Mouse (Mus musculus) ES-Bruce4 (cell line): Measurements from ENCODE around the gene Plcl1. TPM values are rescaled to one million over a fixed set of nuclear protein-coding genes. Genes with fewer than 3 reads are reported as not detected.
A peak's percentile ranks its signal among the peaks of the same experiment; 100 is the strongest.

Experiments used
- H3K27ac ChIP-seq: 2 replicates; pipeline ENCODE4 v1.5.1; 2012; ENCODE audit warnings: low read length, inconsistent platforms; ENCODE audit not compliant: insufficient read depth
- H3K27me3 ChIP-seq: 2 replicates; pipeline ENCODE4 v1.6.1; 2012; ENCODE audit warnings: mild to moderate bottlenecking, low read length, inconsistent platforms; ENCODE audit not compliant: control insufficient read depth, poor library complexity, insufficient read depth, severe bottlenecking
- H3K36me3 ChIP-seq: 2 replicates; pipeline ENCODE4 v1.6.1; 2012; ENCODE audit warnings: inconsistent platforms, mild to moderate bottlenecking, low read length, moderate library complexity; ENCODE audit not compliant: control insufficient read depth, poor library complexity, insufficient read depth, severe bottlenecking
- H3K4me1 ChIP-seq: one replicate; pipeline ENCODE4 v1.8.1; 2011; ENCODE audit warnings: low read length; ENCODE audit not compliant: control insufficient read depth, insufficient read depth
- H3K4me3 ChIP-seq: 2 replicates; pipeline ENCODE4 v1.5.1; 2011; ENCODE audit warnings: low read depth, mild to moderate bottlenecking, low read length
- H3K9ac ChIP-seq: 2 replicates; pipeline ENCODE4 v1.6.1; 2012; ENCODE audit warnings: low read depth, mild to moderate bottlenecking, inconsistent platforms; ENCODE audit not compliant: poor library complexity, severe bottlenecking
- H3K9me3 ChIP-seq: replicated peaks from 2 replicates; pipeline ENCODE4 v1.6.1; 2012; ENCODE audit warnings: mild to moderate bottlenecking, low read length, inconsistent platforms; ENCODE audit not compliant: control insufficient read depth, poor library complexity, insufficient read depth, severe bottlenecking
- CTCF ChIP-seq: IDR thresholded peaks from one replicate; pipeline ENCODE4 v1.8.1; 2011; ENCODE audit warnings: low read depth, low read length
- EP300 ChIP-seq: IDR thresholded peaks from 2 replicates; pipeline ENCODE4 v1.6.1; 2011; ENCODE audit warnings: low read depth, low read length; ENCODE audit not compliant: insufficient read depth
- POLR2A ChIP-seq: IDR thresholded peaks from one replicate; pipeline ENCODE4 v1.8.1; 2011; ENCODE audit warnings: low read length; ENCODE audit not compliant: insufficient read depth
- polyA plus RNA-seq: library from polyadenylated mRNA; stranded (reverse); fragments of >200 nt; gene quantifications from 2 replicates; pipeline ENCODE4 v1.2.4, GENCODE M21; 2011; ENCODE audit warnings: low read depth; ENCODE audit not compliant: missing spikeins, insufficient read depth, insufficient read length

Plcl1 gene
- polyA plus RNA-seq, 1 experiment = 0.52 TPM

DNA sequence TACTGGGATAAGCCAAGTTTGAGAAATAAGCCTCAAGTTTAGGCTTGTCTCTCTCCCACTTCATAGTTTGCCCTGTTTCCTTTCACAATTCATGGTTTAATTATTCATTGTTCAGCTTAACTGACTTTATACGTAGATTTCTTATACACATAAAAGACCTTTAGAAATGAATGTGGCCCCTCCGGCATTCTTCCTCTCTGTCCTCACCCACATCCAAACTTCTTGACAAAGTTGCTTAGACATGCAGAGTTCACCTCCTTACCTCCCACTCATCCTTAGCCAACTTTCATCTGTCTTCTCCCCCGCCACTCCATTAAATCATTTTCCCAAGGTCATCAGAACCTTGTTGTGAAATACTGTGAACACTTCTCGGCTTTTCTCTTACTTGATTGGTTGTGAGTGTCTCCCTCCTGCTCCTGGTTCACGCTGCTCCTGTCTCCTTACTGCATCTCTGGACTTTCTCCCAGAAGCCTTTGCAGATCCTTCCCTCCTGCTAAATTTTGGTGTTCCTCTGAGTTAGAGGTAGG, 331.1 kb downstream of the Plcl1 start:
- H3K9ac ChIP-seq = no peak overlapping the region
- no peak overlapping the region for H3K27ac ChIP-seq
- H3K4me1 ChIP-seq = no peaks in the 10 kb centered on the region
- no peaks in the 10 kb centered on the region for H3K36me3 ChIP-seq
- no peak for TF ChIP-seq CTCF
- TF ChIP-seq EP300 = no peak
- TF ChIP-seq POLR2A = no peak
- no peaks in the 10 kb centered on the region; the same call in 1 of the 2 replicates for H3K27me3 ChIP-seq
- no peaks in the 10 kb centered on the region for H3K9me3 ChIP-seq
- H3K4me3 ChIP-seq = no peak overlapping the region

DNA sequence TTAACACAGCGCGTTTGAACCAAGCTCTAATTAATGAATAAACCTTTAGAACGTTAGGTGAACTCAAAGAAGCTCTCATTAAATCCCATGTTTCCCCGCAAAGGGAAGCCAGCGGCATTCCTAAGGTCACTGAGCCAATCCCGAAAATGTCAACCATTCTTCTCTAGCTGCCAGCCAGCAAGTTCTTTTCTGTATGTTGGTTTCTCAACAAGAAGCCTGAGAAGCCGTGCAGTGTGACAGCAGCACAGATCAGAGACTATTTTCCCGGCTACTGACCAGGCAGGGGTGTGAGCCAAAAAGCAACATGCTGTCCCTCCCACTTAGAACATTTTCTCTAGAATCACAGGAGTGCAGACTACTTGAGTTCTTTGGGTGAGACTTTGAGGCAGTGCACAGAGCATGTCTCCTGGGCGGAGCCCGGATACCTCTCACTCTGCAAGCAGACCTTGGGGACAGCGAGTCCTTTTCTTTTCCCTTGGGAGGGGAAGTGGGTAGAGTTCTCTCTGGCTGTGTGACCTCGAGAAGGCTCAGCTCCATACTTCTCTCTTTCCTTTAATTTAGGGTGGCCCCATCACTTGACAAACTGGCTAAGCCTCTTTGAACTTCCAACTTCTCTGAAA, 333.1 kb downstream of the Plcl1 start:
- Histone ChIP-seq H3K9me3 (no peaks in the 10 kb centered on the region; the same call in 1 of the 2 replicates), H3K27me3 (no peaks in the 10 kb centered on the region; the same call in 1 of the 2 replicates), H3K4me3 (no peak overlapping the region), H3K27ac (no peak overlapping the region), H3K36me3 (no peaks in the 10 kb centered on the region), H3K4me1 (no peaks in the 10 kb centered on the region), H3K9ac (no peak overlapping the region)
- TF ChIP-seq EP300 (no peak), POLR2A (no peak), CTCF (no peak)

DNA sequence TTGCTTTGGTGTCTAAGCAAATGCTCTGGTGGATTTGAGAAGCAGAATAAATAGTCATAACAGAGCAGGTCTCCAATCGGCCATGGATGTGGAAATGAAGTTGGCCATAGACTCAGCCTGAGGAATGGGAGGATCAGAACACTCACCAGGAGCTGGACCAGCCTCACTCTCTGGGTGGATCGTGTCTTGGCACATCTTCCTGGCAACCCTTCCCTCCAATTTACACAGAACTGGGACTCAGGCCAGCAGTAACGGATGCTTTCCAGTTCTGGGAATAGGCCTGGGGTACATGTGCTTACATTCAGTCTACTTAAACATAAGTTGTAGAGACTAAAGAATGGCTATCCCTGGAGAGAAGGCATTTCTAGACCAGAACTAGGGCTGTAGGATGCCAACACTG, 336.2 kb downstream of the Plcl1 start:
- Histone ChIP-seq H3K27me3 (no peaks in the 10 kb centered on the region; the same call in 1 of the 2 replicates), H3K9me3 (no peaks in the 10 kb centered on the region; the same call in 1 of the 2 replicates), H3K4me3 (no peak overlapping the region), H3K27ac (no peak overlapping the region), H3K36me3 (no peaks in the 10 kb centered on the region), H3K4me1 (no peaks in the 10 kb centered on the region), H3K9ac (no peak overlapping the region)
- TF ChIP-seq EP300 = no peak
- TF ChIP-seq POLR2A = no peak
- no peak for TF ChIP-seq CTCF

DNA sequence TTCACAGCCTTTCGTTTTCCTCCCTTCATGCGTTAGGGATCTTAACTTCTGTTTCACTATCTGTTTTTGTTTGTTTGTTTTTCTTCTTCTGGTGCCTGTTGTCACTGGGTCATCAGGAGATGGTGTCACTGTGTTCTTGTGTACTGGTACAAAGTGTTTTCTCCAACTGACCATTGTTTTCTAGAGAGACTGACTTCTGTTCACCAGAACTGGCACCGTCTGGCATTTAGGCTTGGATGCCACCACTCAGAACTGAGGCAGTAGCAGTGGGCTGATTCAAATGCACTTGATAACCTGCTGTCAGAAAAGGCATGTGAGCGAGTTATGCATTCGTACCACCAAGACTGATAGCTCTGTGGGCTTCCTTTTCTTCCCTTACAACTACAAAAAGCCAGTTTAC, 342.8 kb downstream of the Plcl1 start:
- Histone ChIP-seq H3K36me3 (no peaks in the 10 kb centered on the region), H3K27me3 (no peaks in the 10 kb centered on the region), H3K4me3 (no peak overlapping the region), H3K9ac (no peak overlapping the region), H3K4me1 (no peaks in the 10 kb centered on the region), H3K9me3 (no peaks in the 10 kb centered on the region), H3K27ac (no peak overlapping the region)
- TF ChIP-seq CTCF (no peak), EP300 (no peak), POLR2A (no peak)

DNA sequence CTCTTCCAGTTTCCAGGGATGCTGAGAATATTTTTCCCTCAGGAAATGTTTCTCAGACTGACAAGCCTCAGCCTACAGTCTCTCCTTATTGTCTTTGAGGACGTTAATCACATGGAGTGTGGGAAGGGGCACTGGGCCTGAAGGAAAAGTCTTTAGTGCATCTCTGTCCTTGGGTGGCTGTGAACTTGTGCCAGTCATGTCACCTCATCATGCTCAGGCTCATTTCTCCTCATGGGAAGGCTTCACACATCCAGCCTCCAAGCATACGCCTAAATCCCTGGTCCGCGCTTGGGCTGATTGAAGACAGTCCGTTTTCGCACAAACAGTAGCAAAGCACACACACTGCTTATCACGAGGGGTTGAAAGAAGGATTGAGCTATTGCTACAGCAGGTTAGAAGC, 344.0 kb downstream of the Plcl1 start:
- Histone ChIP-seq H3K27ac (no peak overlapping the region), H3K4me1 (no peaks in the 10 kb centered on the region), H3K9me3 (no peaks in the 10 kb centered on the region), H3K36me3 (no peaks in the 10 kb centered on the region), H3K27me3 (no peaks in the 10 kb centered on the region), H3K9ac (no peak overlapping the region), H3K4me3 (no peak overlapping the region)
- TF ChIP-seq CTCF = no peak
- no peak for TF ChIP-seq POLR2A
- no peak for TF ChIP-seq EP300

DNA sequence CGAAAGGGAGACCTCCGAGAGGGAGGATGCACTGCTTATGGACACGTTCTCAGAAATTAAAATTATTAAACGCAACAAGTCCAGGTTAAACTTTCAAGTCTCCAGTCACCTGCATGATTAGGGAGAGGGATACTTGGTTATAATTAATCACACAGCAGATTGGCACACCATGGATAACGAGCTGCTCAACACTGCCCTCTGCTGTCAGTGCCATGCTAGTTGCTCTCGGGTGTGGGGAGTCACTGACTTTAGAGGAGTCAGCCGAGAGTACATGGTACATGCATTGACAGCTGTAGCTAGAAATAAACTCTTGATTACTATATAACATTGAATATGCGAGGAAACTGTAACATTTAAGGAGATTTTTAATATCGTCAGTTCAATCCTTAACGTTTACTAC, 350.0 kb downstream of the Plcl1 start:
- H3K27me3 ChIP-seq = no peaks in the 10 kb centered on the region
- no peak overlapping the region for H3K27ac ChIP-seq
- no peak overlapping the region for H3K9ac ChIP-seq
- no peaks in the 10 kb centered on the region for H3K36me3 ChIP-seq
- no peak overlapping the region for H3K4me3 ChIP-seq
- H3K4me1 ChIP-seq = no peaks in the 10 kb centered on the region
- TF ChIP-seq POLR2A (no peak), CTCF (peak; percentile 80)
- no peaks in the 10 kb centered on the region for H3K9me3 ChIP-seq
